Mouse (Mus musculus) C2C12 (cell line): ENCODE data around the gene Fbxo40.

ENCODE experiments used
- CTCF ChIP-seq: IDR thresholded peaks from one replicate; pipeline ENCODE4 v1.5.1; 2011; ENCODE audit not compliant: control insufficient read depth, insufficient read depth, insufficient read length
- MAX ChIP-seq: IDR thresholded peaks from one replicate; pipeline ENCODE4 v1.6.1; 2011; ENCODE audit warnings: mild to moderate bottlenecking, control low read depth

GRCm38 (mm10) chr16:36926514-36927447, 63.5 kb downstream of the Fbxo40 start:
- TF ChIP-seq CTCF, result no peak
- TF ChIP-seq MAX, result no peak
